Mouse (Mus musculus) embryonic facial prominence, embryonic 13.5 days (tissue): ENCODE measurements around the gene Pcsk6. TPM values are rescaled to one million over a fixed set of nuclear protein-coding genes. Genes with fewer than 3 reads are reported as not detected.

ENCODE experiments used
- ATAC-seq: fragments of 200-750 bp; cut with Nextera tagmentation; 2 replicates; pipeline ENCODE4 v1.8.0; 2017; ENCODE audit warnings: low read depth; ENCODE audit not compliant: insufficient number of reproducible peaks, insufficient read depth, low FRiP score, low TSS enrichment
- H3K27ac ChIP-seq: fragments of 300-500 bp; sonication (generic); 2 replicates; pipeline ENCODE4 v1.5.1; 2015; ENCODE audit warnings: moderate library complexity, mild to moderate bottlenecking, inconsistent platforms
- H3K27me3 ChIP-seq: fragments of 300-500 bp; sonication (generic); 2 replicates; pipeline ENCODE4 v1.6.1; 2015; ENCODE audit warnings: mild to moderate bottlenecking, inconsistent platforms
- H3K36me3 ChIP-seq: fragments of 300-500 bp; sonication (generic); 2 replicates; pipeline ENCODE4 v1.6.1; 2015; ENCODE audit warnings: mild to moderate bottlenecking, inconsistent platforms
- H3K4me1 ChIP-seq: fragments of 300-500 bp; sonication (generic); 2 replicates; pipeline ENCODE4 v1.6.1; 2015; ENCODE audit warnings: inconsistent platforms
- H3K4me2 ChIP-seq: fragments of 300-500 bp; sonication (generic); 2 replicates; pipeline ENCODE4 v1.6.1; 2015; ENCODE audit warnings: moderate library complexity, mild to moderate bottlenecking, inconsistent platforms
- H3K4me3 ChIP-seq: fragments of 300-500 bp; sonication (generic); 2 replicates; pipeline ENCODE4 v1.5.1; 2015; ENCODE audit warnings: mild to moderate bottlenecking, inconsistent platforms
- H3K9ac ChIP-seq: fragments of 300-500 bp; sonication (generic); 2 replicates; pipeline ENCODE4 v1.6.1; 2015; ENCODE audit warnings: mild to moderate bottlenecking, inconsistent platforms
- H3K9me3 ChIP-seq: fragments of 300-500 bp; sonication (generic); 2 replicates; pipeline ENCODE4 v1.6.1; 2016; ENCODE audit warnings: inconsistent platforms
- WGBS: fragments of 180-500 bp; shearing (Covaris S2); methylation state at CpG from one replicate; pipeline ENCODE4 v1.1.7; 2015; ENCODE audit warnings: mixed read lengths; 5-methylcytosine and 5-hydroxymethylcytosine counted together
- polyA plus RNA-seq: library from polyadenylated mRNA; unstranded; fragments of >200 nt; fragmentation: Nextera tagmentation; extraction: Ambion mirVana; gene quantifications from 2 replicates; pipeline ENCODE4 v1.2.1, GENCODE M21; 2015

Pcsk6 gene
- polyA plus RNA-seq, 1 experiment from 2014 or later, result 6.2 TPM

GRCm38 (mm10) chr7:65884928-65885327 lies 23.4 kb downstream of the Pcsk6 start:
- Histone ChIP-seq H3K36me3 (no peaks in the 10 kb centered on the region), H3K27ac (no peak overlapping the region), H3K4me2 (no peak overlapping the region), H3K9me3 (no peaks in the 10 kb centered on the region), H3K9ac (no peak overlapping the region), H3K27me3 (no peaks in the 10 kb centered on the region), H3K4me1 (peaks cover 15% of the 10 kb centered on the region), H3K4me3 (no peak overlapping the region)
- WGBS, result 91% methylated on average over 4 of the region's 4 CpGs
- no peak for ATAC-seq

- Histone ChIP-seq H3K4me2 (no peak overlapping the region), H3K4me3 (no peak overlapping the region), H3K36me3 (no peaks in the 10 kb centered on the region), H3K9me3 (no peaks in the 10 kb centered on the region), H3K9ac (no peak overlapping the region), H3K4me1 (peaks cover 11% of the 10 kb centered on the region), H3K27me3 (no peaks in the 10 kb centered on the region), H3K27ac (no peak overlapping the region)
- WGBS, result 90% methylated on average over 6 of the region's 6 CpGs
- no peak for ATAC-seq
Measured at GRCm38 (mm10) chr7:65885819-65886218, 24.3 kb downstream of the Pcsk6 start.

- 88% methylated on average over 7 of the region's 7 CpGs for WGBS
- Histone ChIP-seq H3K9ac (no peak overlapping the region), H3K4me2 (no peak overlapping the region), H3K4me3 (no peak overlapping the region), H3K4me1 (no peaks in the 10 kb centered on the region), H3K27me3 (no peaks in the 10 kb centered on the region), H3K9me3 (no peaks in the 10 kb centered on the region), H3K36me3 (no peaks in the 10 kb centered on the region), H3K27ac (no peak overlapping the region)
- no peak for ATAC-seq
Measured at GRCm38 (mm10) chr7:65891831-65892230, 30.3 kb downstream of the Pcsk6 start.

- Histone ChIP-seq H3K27ac (no peak overlapping the region), H3K27me3 (no peaks in the 10 kb centered on the region), H3K9me3 (no peaks in the 10 kb centered on the region), H3K36me3 (no peaks in the 10 kb centered on the region), H3K4me3 (no peak overlapping the region), H3K4me1 (no peaks in the 10 kb centered on the region), H3K9ac (no peak overlapping the region), H3K4me2 (no peak overlapping the region)
- WGBS, result 81% methylated on average over 9 of the region's 9 CpGs
- ATAC-seq, result no peak
Measured at GRCm38 (mm10) chr7:65892264-65892828, 30.8 kb downstream of the Pcsk6 start.

GRCm38 (mm10) chr7:65893546-65893945 lies 32.0 kb downstream of the Pcsk6 start:
- Histone ChIP-seq H3K9ac (no peak overlapping the region), H3K4me3 (no peak overlapping the region), H3K27me3 (no peaks in the 10 kb centered on the region), H3K36me3 (no peaks in the 10 kb centered on the region), H3K27ac (no peak overlapping the region), H3K4me1 (no peaks in the 10 kb centered on the region), H3K9me3 (no peaks in the 10 kb centered on the region), H3K4me2 (no peak overlapping the region)
- ATAC-seq, result no peak
- WGBS, result 84% methylated on average over 10 of the region's 10 CpGs

- no peaks in the 10 kb centered on the region for H3K4me1 ChIP-seq
- 69% methylated on average over 5 of the region's 5 CpGs for WGBS
- no peak for ATAC-seq
- H3K36me3 ChIP-seq, result no peaks in the 10 kb centered on the region
- no peaks in the 10 kb centered on the region for H3K9me3 ChIP-seq
- no peaks in the 10 kb centered on the region for H3K27me3 ChIP-seq
- H3K9ac ChIP-seq, result no peak overlapping the region
- no peak overlapping the region for H3K4me3 ChIP-seq
- no peak overlapping the region for H3K4me2 ChIP-seq
- H3K27ac ChIP-seq, result no peak overlapping the region
Measured at GRCm38 (mm10) chr7:65895262-65895661, 33.7 kb downstream of the Pcsk6 start.

- ATAC-seq, result no peak
- Histone ChIP-seq H3K4me3 (no peak overlapping the region), H3K9me3 (no peaks in the 10 kb centered on the region), H3K27me3 (no peaks in the 10 kb centered on the region), H3K27ac (no peak overlapping the region), H3K4me1 (peaks cover 15% of the 10 kb centered on the region), H3K4me2 (no peak overlapping the region), H3K36me3 (no peaks in the 10 kb centered on the region), H3K9ac (no peak overlapping the region)
- WGBS, result 88% methylated on average over 11 of the region's 11 CpGs
Measured at GRCm38 (mm10) chr7:65901231-65901630, 39.7 kb downstream of the Pcsk6 start.

GRCm38 (mm10) chr7:65902471-65903180 lies 41.1 kb downstream of the Pcsk6 start:
- no peaks in the 10 kb centered on the region for H3K27me3 ChIP-seq
- H3K4me3 ChIP-seq, result no peak overlapping the region
- peak overlapping the region; percentile 26 for H3K4me2 ChIP-seq
- ATAC-seq, result 0 out of 2 replicates have a peak, but pooled peaks have one; percentile 29
- WGBS, result 38% methylated on average over 13 of the region's 13 CpGs
- H3K4me1 ChIP-seq, result peaks cover 15% of the 10 kb centered on the region
- peak overlapping the region; percentile 23; the same call in 1 of the 2 replicates for H3K27ac ChIP-seq
- 0 out of 2 replicates have a peak overlapping the region, but pooled peaks have one; percentile 8 for H3K9ac ChIP-seq
- no peaks in the 10 kb centered on the region for H3K36me3 ChIP-seq
- H3K9me3 ChIP-seq, result no peaks in the 10 kb centered on the region

- Histone ChIP-seq H3K36me3 (no peaks in the 10 kb centered on the region), H3K27me3 (no peaks in the 10 kb centered on the region), H3K9me3 (no peaks in the 10 kb centered on the region), H3K4me2 (no peak overlapping the region), H3K4me3 (no peak overlapping the region), H3K27ac (no peak overlapping the region), H3K9ac (no peak overlapping the region), H3K4me1 (peaks cover 15% of the 10 kb centered on the region)
- ATAC-seq, result no peak
- WGBS, result 77% methylated on average over 6 of the region's 6 CpGs
Measured at GRCm38 (mm10) chr7:65903456-65903855, 41.9 kb downstream of the Pcsk6 start.

GRCm38 (mm10) chr7:65906528-65907272 lies 45.2 kb downstream of the Pcsk6 start:
- ATAC-seq, result no peak
- WGBS, result 83% methylated on average over 9 of the region's 9 CpGs

GRCm38 (mm10) chr7:65909343-65910127 lies 48.0 kb downstream of the Pcsk6 start:
- Histone ChIP-seq H3K9ac (no peak overlapping the region), H3K4me1 (peaks cover 6% of the 10 kb centered on the region), H3K36me3 (no peaks in the 10 kb centered on the region), H3K27me3 (no peaks in the 10 kb centered on the region), H3K27ac (no peak overlapping the region), H3K4me3 (no peak overlapping the region), H3K9me3 (no peaks in the 10 kb centered on the region), H3K4me2 (no peak overlapping the region)
- no peak for ATAC-seq
- 83% methylated on average over 12 of the region's 12 CpGs for WGBS

More at GRCm38 (mm10) chr7:65906528-65907272, 45.2 kb downstream of the Pcsk6 start:
- Histone ChIP-seq H3K36me3 (no peaks in the 10 kb centered on the region), H3K4me1 (peaks cover 12% of the 10 kb centered on the region), H3K27ac (no peak overlapping the region), H3K27me3 (no peaks in the 10 kb centered on the region), H3K4me3 (no peak overlapping the region), H3K4me2 (no peak overlapping the region), H3K9me3 (no peaks in the 10 kb centered on the region), H3K9ac (no peak overlapping the region)
